Mouse (Mus musculus): Measurements from ENCODE around the gene Cars2. TPM values are rescaled to one million over a fixed set of nuclear protein-coding genes. Genes with fewer than 3 reads are reported as not detected.

The Cars2 gene
- total and polyA plus RNA-seq, 3 experiments, result 62.8 to 63.8 TPM; not detected in 1

- Histone ChIP-seq H3K4me1 (ENCODE audit: control insufficient read depth in 1 of 2, insufficient read depth in 2 of 2, low read length in 2 of 2) (peaks cover 0 to 20% of the 10 kb centered on the region in 2 experiments; a peak in 3 of 4 replicates), H3K27me3 (ENCODE audit: control insufficient read depth in 1 of 2, insufficient read depth in 2 of 2, low read length in 2 of 2) (no peaks in the 10 kb centered on the region), H3K4me3 (ENCODE audit: control insufficient read depth in 1 of 2, insufficient read depth in 1 of 2, low read depth in 2 of 2, low read length in 2 of 2) (peak overlapping the region in 1 of 2 experiments; percentile 74; a peak in 1 of 4 replicates), H3K36me3 (ENCODE audit: control insufficient read depth in 1 of 2, insufficient read depth in 2 of 2, low read length in 2 of 2) (peaks cover 0 to 17% of the 10 kb centered on the region in 2 experiments; a peak in 3 of 4 replicates), H3K9ac (ENCODE audit: control insufficient read depth, low read depth, low read length, poor library complexity, severe bottlenecking) (no peak overlapping the region), H3K27ac (ENCODE audit: control insufficient read depth, low read depth, low read length) (no peak overlapping the region), H3K79me2 (ENCODE audit: control insufficient read depth, insufficient read depth, low read length, poor library complexity) (peaks cover 29% of the 10 kb centered on the region), H3K9me3 (replicated peaks; ENCODE audit: insufficient read depth, low read length) (no peaks in the 10 kb centered on the region)
- TF ChIP-seq MEF2A (IDR thresholded peaks at IDR 0.05; ENCODE audit: extremely low read depth, insufficient replicate concordance, low read depth, low read length, poor library complexity, severe bottlenecking) (no peak), RCOR1 (IDR thresholded peaks at IDR 0.05; ENCODE audit: low read depth, low read length) (no peak), POLR2AphosphoS2 (IDR thresholded peaks at IDR 0.05; ENCODE audit: low read length) (no peak), POLR2AphosphoS5 (IDR thresholded peaks at IDR 0.05; ENCODE audit: borderline replicate concordance, low read depth, low read length) (no peak)
- no peak for DNase-seq (ENCODE audit: low read depth, low spot score)
These were observed 51.6 kb downstream of the Cars2 start for GRCm38 (mm10) chr8:11498786-11499485.

DNA sequence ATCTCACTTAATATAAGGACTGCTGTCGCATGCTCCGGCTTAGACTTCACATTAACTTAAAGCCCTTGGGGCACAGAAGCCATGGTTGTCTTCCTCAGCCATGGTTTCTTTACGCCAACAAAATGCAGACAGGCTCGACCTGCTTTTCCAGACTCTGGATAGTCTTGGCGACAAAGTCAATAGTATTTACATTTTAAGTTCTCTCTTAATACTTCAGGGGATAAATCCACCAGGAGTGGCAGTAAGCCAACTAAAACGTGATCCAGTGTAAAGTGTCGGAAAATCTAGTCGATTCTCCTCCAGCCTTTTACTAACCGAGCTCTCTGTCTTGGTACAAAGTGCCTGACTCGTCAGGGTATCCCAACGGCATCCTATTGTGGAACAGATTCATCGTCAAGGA lies 52.3 kb downstream of the Cars2 start:
- no peak for TF ChIP-seq USF2 (IDR thresholded peaks at IDR 0.05; ENCODE audit: borderline replicate concordance in 1 of 2, insufficient read depth in 1 of 2, low read depth in 1 of 2, low read length in 2 of 2)
- TF ChIP-seq SIN3A (IDR thresholded peaks at IDR 0.05; ENCODE audit: low read length), result no peak
- TF ChIP-seq CHD1 (IDR thresholded peaks at IDR 0.05; ENCODE audit: low read depth, low read length), result no peak
- Histone ChIP-seq H3K27me3 (ENCODE audit: control insufficient read depth in 1 of 2, insufficient read depth in 2 of 2, low read length in 2 of 2) (no peaks in the 10 kb centered on the region), H3K9ac (ENCODE audit: control insufficient read depth, low read depth, low read length, poor library complexity, severe bottlenecking) (peak overlapping the region; percentile 83), H3K4me1 (ENCODE audit: control insufficient read depth in 1 of 2, insufficient read depth in 2 of 2, low read length in 2 of 2) (peaks cover 0 to 20% of the 10 kb centered on the region in 2 experiments; a peak in 3 of 4 replicates), H3K9me3 (replicated peaks; ENCODE audit: insufficient read depth, low read length) (no peaks in the 10 kb centered on the region), H3K27ac (ENCODE audit: control insufficient read depth, low read depth, low read length) (no peak overlapping the region), H3K36me3 (ENCODE audit: control insufficient read depth in 1 of 2, insufficient read depth in 2 of 2, low read length in 2 of 2) (peaks cover 0 to 17% of the 10 kb centered on the region in 2 experiments; a peak in 3 of 4 replicates), H3K4me3 (ENCODE audit: control insufficient read depth in 1 of 2, insufficient read depth in 1 of 2, low read depth in 2 of 2, low read length in 2 of 2) (peak overlapping the region; percentile 74 to 85), H3K79me2 (ENCODE audit: control insufficient read depth, insufficient read depth, low read length, poor library complexity) (peaks cover 29% of the 10 kb centered on the region)
- no peak for DNase-seq (ENCODE audit: low read depth, low spot score)

- Histone ChIP-seq H3K79me2 (ENCODE audit: control insufficient read depth, insufficient read depth, low read length, poor library complexity) (peaks cover 29% of the 10 kb centered on the region), H3K9me3 (replicated peaks; ENCODE audit: insufficient read depth, low read length) (no peaks in the 10 kb centered on the region), H3K9ac (ENCODE audit: control insufficient read depth, low read depth, low read length, poor library complexity, severe bottlenecking) (peak within 1 kb of the TSS; percentile 83), H3K4me3 (ENCODE audit: control insufficient read depth in 1 of 2, insufficient read depth in 1 of 2, low read depth in 2 of 2, low read length in 2 of 2) (peak within 1 kb of the TSS; percentile 74 to 85), H3K4me1 (ENCODE audit: control insufficient read depth in 1 of 2, insufficient read depth in 2 of 2, low read length in 2 of 2) (peaks cover 0 to 20% of the 10 kb centered on the region in 2 experiments; a peak in 3 of 4 replicates), H3K27ac (ENCODE audit: control insufficient read depth, low read depth, low read length) (peak within 1 kb of the TSS; percentile 30; the same call in 1 of the 2 replicates), H3K36me3 (ENCODE audit: control insufficient read depth in 1 of 2, insufficient read depth in 2 of 2, low read length in 2 of 2) (peaks cover 0 to 17% of the 10 kb centered on the region in 2 experiments; a peak in 3 of 4 replicates), H3K27me3 (ENCODE audit: control insufficient read depth in 1 of 2, insufficient read depth in 2 of 2, low read length in 2 of 2) (no peaks in the 10 kb centered on the region)
- DNase-seq (ENCODE audit: low read depth, low spot score), result peak; percentile 92
- TF ChIP-seq TCF12 (IDR thresholded peaks at IDR 0.05; ENCODE audit: low read depth, low read length) (peak; percentile 61), RAD21 (IDR thresholded peaks at IDR 0.05; ENCODE audit: low read depth, low read length) (no peak), ZC3H11A (IDR thresholded peaks at IDR 0.05; ENCODE audit: low read depth, low read length) (no peak), ELF1 (IDR thresholded peaks at IDR 0.05; ENCODE audit: low read depth, low read length) (peak; percentile 99), POLR2A (IDR thresholded peaks at IDR 0.05; ENCODE audit: control insufficient read depth in 1 of 2, insufficient read depth in 1 of 2, low read depth in 1 of 2, low read length in 2 of 2, poor library complexity in 1 of 2) (peak; percentile 81 to 89), BHLHE40 (IDR thresholded peaks at IDR 0.05; ENCODE audit: borderline replicate concordance, low read depth, low read length) (no peak), UBTF (IDR thresholded peaks at IDR 0.05; ENCODE audit: borderline replicate concordance, insufficient read depth, low read depth, low read length) (no peak), TBP (IDR thresholded peaks at IDR 0.05; ENCODE audit: low read depth, low read length) (peak; percentile 68), MYC (IDR thresholded peaks at IDR 0.05; ENCODE audit: low read depth, low read length) (peak; percentile 53; the same call in 1 of the 2 replicates), ZMIZ1 (IDR thresholded peaks at IDR 0.05; ENCODE audit: low read depth, low read length) (peak; percentile 62; the same call in 1 of the 2 replicates), HCFC1 (IDR thresholded peaks at IDR 0.05; ENCODE audit: low read depth, low read length) (peak; percentile 93), GABPA (IDR thresholded peaks at IDR 0.05; ENCODE audit: low read depth, low read length) (peak; percentile 27; the same call in 1 of the 2 replicates), GATA1 (IDR thresholded peaks at IDR 0.05; ENCODE audit: low read depth, low read length) (no peak), MAX (IDR thresholded peaks at IDR 0.05; ENCODE audit: low read length) (peak; percentile 57; the same call in 1 of the 2 replicates)
These were observed 53.3 kb downstream of the Cars2 start, which contains the start of gene Naxd for GRCm38 (mm10) chr8:11497017-11497990. Gene Naxd (plus strand): TSS chr8:11497506.

All from MEL (cell line).